Mouse (Mus musculus) MEL (cell line): ENCODE data around the gene Rab26. TPM values are rescaled to one million over a fixed set of nuclear protein-coding genes. Genes with fewer than 3 reads are reported as not detected.

Experiments
- DNase-seq: peaks from one replicate; pipeline ENCODE4 v3.0.0; 2011; ENCODE audit warnings: low read depth, low spot score
- H3K27ac ChIP-seq: 2 replicates; pipeline ENCODE4 v1.5.1; 2012; ENCODE audit warnings: low read depth, mild to moderate bottlenecking, control low read depth, low read length, moderate library complexity; ENCODE audit not compliant: control insufficient read depth
- H3K27me3 ChIP-seq, 2 experiments: fragments of 150-350 bp in 1 of 2; sonication (generic) in 1 of 2; 2 replicates each; pipeline ENCODE4 v1.6.1; 2012; ENCODE audit warnings: low read length in 2 of 2, mild to moderate bottlenecking in 2 of 2, improper control_type of control experiment in 1 of 2, moderate library complexity in 1 of 2; ENCODE audit not compliant: insufficient read depth in 2 of 2, control insufficient read depth in 1 of 2
- H3K36me3 ChIP-seq, 2 experiments: 2 replicates each; pipeline ENCODE4 v1.6.1; 2012 to 2014; ENCODE audit warnings: low read length in 2 of 2, improper control_type of control experiment in 1 of 2, inconsistent platforms in 1 of 2, mild to moderate bottlenecking in 1 of 2; ENCODE audit not compliant: insufficient read depth in 2 of 2, control insufficient read depth in 1 of 2
- H3K4me1 ChIP-seq, 2 experiments: fragments of 150-350 bp in 1 of 2; sonication (generic) in 1 of 2; 2 replicates each; pipeline ENCODE4 v1.6.1; 2012; ENCODE audit warnings: low read length in 2 of 2, improper control_type of control experiment in 1 of 2, mild to moderate bottlenecking in 1 of 2; ENCODE audit not compliant: insufficient read depth in 2 of 2, control insufficient read depth in 1 of 2
- H3K4me3 ChIP-seq, 2 experiments: fragments of 150-350 bp in 1 of 2; sonication (generic) in 1 of 2; 2 replicates each; pipeline ENCODE4 v1.5.1; 2012; ENCODE audit warnings: low read depth in 2 of 2, low read length in 2 of 2, mild to moderate bottlenecking in 2 of 2, moderate library complexity in 2 of 2, control low read depth in 1 of 2, improper control_type of control experiment in 1 of 2; ENCODE audit not compliant: control insufficient read depth in 1 of 2, insufficient read depth in 1 of 2
- H3K79me2 ChIP-seq: 2 replicates; pipeline ENCODE4 v1.6.1; 2012; ENCODE audit warnings: mild to moderate bottlenecking, low read length, moderate library complexity; ENCODE audit not compliant: control insufficient read depth, poor library complexity, insufficient read depth
- H3K9ac ChIP-seq: 2 replicates; pipeline ENCODE4 v1.6.1; 2012; ENCODE audit warnings: low read depth, mild to moderate bottlenecking, control low read depth, low read length, moderate library complexity; ENCODE audit not compliant: control insufficient read depth, poor library complexity, severe bottlenecking
- H3K9me3 ChIP-seq: fragments of 150-350 bp; sonication (generic); replicated peaks from 2 replicates; pipeline ENCODE4 v1.6.1; 2012; ENCODE audit warnings: mild to moderate bottlenecking, low read length, improper control_type of control experiment, moderate library complexity; ENCODE audit not compliant: insufficient read depth
- BHLHE40 ChIP-seq: IDR thresholded peaks from 2 replicates; pipeline ENCODE4 v1.6.1; 2012; ENCODE audit warnings: low read depth, mild to moderate bottlenecking, inconsistent platforms, low read length, improper control_type of control experiment, borderline replicate concordance
- CHD2 ChIP-seq: IDR thresholded peaks from 2 replicates; pipeline ENCODE4 v1.6.1; 2011; ENCODE audit warnings: low read length, improper control_type of control experiment
- E2F4 ChIP-seq: IDR thresholded peaks from 2 replicates; pipeline ENCODE4 v1.6.1; 2011; ENCODE audit warnings: low read depth, low read length, improper control_type of control experiment, borderline replicate concordance
- EP300 ChIP-seq, 2 experiments: IDR thresholded peaks; 2 replicates each; pipeline ENCODE4 v1.6.1; 2011; ENCODE audit warnings: improper control_type of control experiment in 2 of 2, low read length in 2 of 2, low read depth in 1 of 2, mild to moderate bottlenecking in 1 of 2
- GATA1 ChIP-seq: IDR thresholded peaks from 2 replicates; pipeline ENCODE4 v1.6.1; 2011; ENCODE audit warnings: low read depth, low read length, improper control_type of control experiment
- MAFK ChIP-seq: IDR thresholded peaks from 2 replicates; pipeline ENCODE4 v1.6.1; 2011; ENCODE audit warnings: low read depth, mild to moderate bottlenecking, low read length, improper control_type of control experiment, borderline replicate concordance
- MAX ChIP-seq: IDR thresholded peaks from 2 replicates; pipeline ENCODE4 v1.6.1; 2011; ENCODE audit warnings: low read length, improper control_type of control experiment
- MAZ ChIP-seq: IDR thresholded peaks from 2 replicates; pipeline ENCODE4 v1.6.1; 2012; ENCODE audit warnings: low read depth, mild to moderate bottlenecking, inconsistent platforms, low read length, improper control_type of control experiment
- POLR2AphosphoS2 ChIP-seq: IDR thresholded peaks from 2 replicates; pipeline ENCODE4 v1.6.1; 2011; ENCODE audit warnings: low read length, improper control_type of control experiment
- RAD21 ChIP-seq: IDR thresholded peaks from 2 replicates; pipeline ENCODE4 v1.6.1; 2011; ENCODE audit warnings: mild to moderate bottlenecking, low read depth, low read length, improper control_type of control experiment
- RCOR1 ChIP-seq: IDR thresholded peaks from 2 replicates; pipeline ENCODE4 v1.6.1; 2012; ENCODE audit warnings: low read depth, mild to moderate bottlenecking, inconsistent platforms, low read length, improper control_type of control experiment
- SIN3A ChIP-seq: IDR thresholded peaks from 2 replicates; pipeline ENCODE4 v1.6.1; 2012; ENCODE audit warnings: low read length, improper control_type of control experiment, inconsistent platforms
- UBTF ChIP-seq: IDR thresholded peaks from 2 replicates; pipeline ENCODE4 v1.6.1; 2012; ENCODE audit warnings: low read depth, mild to moderate bottlenecking, inconsistent platforms, low read length, improper control_type of control experiment, moderate library complexity, borderline replicate concordance; ENCODE audit not compliant: insufficient read depth
- USF2 ChIP-seq, 2 experiments: IDR thresholded peaks; 2 replicates each; pipeline ENCODE4 v1.6.1; 2011 to 2012; ENCODE audit warnings: improper control_type of control experiment in 2 of 2, low read length in 2 of 2, borderline replicate concordance in 1 of 2, inconsistent platforms in 1 of 2, low read depth in 1 of 2, mild to moderate bottlenecking in 1 of 2; ENCODE audit not compliant: insufficient read depth in 1 of 2
- ZNF384 ChIP-seq: IDR thresholded peaks from 2 replicates; pipeline ENCODE4 v1.6.1; 2012; ENCODE audit warnings: low read depth, mild to moderate bottlenecking, inconsistent platforms, low read length, improper control_type of control experiment
- polyA plus RNA-seq, 2 experiments: library from polyadenylated mRNA; stranded (reverse) in 1 of 2; unstranded in 1 of 2; fragments of >175 nt in 1 of 2; fragments of >200 nt in 1 of 2; gene quantifications; 2 replicates each; pipeline versions ENCODE4 v1.2.1 to v1.2.4; 2012; ENCODE audit warnings: low replicate concordance in 2 of 2, low read depth in 1 of 2; ENCODE audit not compliant: insufficient read length in 2 of 2, insufficient read depth in 1 of 2, missing spikeins in 1 of 2
- total RNA-seq: library from RNA; depleted of rRNA; stranded (reverse); fragments of 300-350 nt; gene quantifications from 2 replicates; pipeline ENCODE4 v1.2.3, GENCODE M21; 2012

The Rab26 gene
- total and polyA plus RNA-seq, 3 experiments: 0.89 to 1.1 TPM; not detected in 1

DNA sequence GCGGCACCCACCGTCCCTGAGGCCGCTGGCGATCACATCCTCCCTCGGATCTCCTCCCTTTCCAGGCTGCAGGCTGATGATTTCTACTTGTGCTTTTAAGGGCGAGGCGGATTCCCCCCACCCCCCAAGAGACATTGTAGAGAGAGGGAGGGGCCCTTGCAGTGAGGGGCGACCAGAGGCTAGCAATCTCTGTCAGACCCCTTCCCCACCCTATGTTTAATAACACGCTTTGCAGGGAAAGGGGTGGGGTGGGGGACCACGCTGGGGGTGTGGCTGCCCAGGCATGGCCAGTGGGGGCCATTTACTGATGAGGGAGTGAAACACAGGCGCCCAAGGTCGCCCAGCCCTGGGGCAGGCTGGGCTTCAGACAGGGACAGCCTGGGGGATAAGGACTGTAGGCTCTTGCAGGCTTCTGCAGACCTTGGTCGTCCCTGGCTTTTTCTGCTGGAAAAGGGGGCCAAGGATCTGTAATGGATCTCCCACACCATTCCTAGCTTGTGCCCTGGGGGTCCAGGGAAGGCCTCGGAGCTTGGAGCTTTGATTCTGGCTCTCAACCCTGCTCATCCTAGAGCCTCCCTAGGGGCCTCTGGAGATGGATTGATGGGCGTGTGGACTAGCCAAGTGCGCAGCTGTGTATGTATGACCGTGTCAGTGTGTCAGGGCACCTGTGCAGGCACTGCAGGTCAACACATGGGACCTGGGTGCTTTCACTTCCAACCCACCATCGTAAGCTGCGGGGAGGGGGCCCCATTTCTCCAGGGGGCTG is 44.6 kb downstream of the Rab26 start:
- DNase-seq: no peak
- Histone ChIP-seq H3K9ac (no peak overlapping the region), H3K27me3 (peaks cover 6 to 25% of the 10 kb centered on the region in 2 experiments), H3K79me2 (no peaks in the 10 kb centered on the region), H3K36me3 (no peaks in the 10 kb centered on the region), H3K4me1 (no peaks in the 10 kb centered on the region), H3K4me3 (no peak overlapping the region), H3K9me3 (no peaks in the 10 kb centered on the region), H3K27ac (no peak overlapping the region)
- TF ChIP-seq POLR2AphosphoS2 (no peak), GATA1 (no peak), MAFK (no peak)

- H3K4me3 ChIP-seq: no peak overlapping the region
- no peak for DNase-seq
- no peaks in the 10 kb centered on the region for H3K36me3 ChIP-seq
- H3K9me3 ChIP-seq: no peaks in the 10 kb centered on the region
- no peak for TF ChIP-seq ZNF384
- no peak for TF ChIP-seq UBTF
- TF ChIP-seq MAZ: no peak
- TF ChIP-seq SIN3A: no peak
- no peak overlapping the region for H3K27ac ChIP-seq
- H3K9ac ChIP-seq: no peak overlapping the region
- no peaks in the 10 kb centered on the region for H3K79me2 ChIP-seq
- H3K4me1 ChIP-seq: no peaks in the 10 kb centered on the region
- peaks cover 6 to 25% of the 10 kb centered on the region in 2 experiments for H3K27me3 ChIP-seq
Observed at GRCm38 (mm10) chr17:24488662-24489264, 45.2 kb downstream of the Rab26 start.

- H3K27ac ChIP-seq: no peak within 1 kb of the TSS
- TF ChIP-seq E2F4: no peak
- no peak for TF ChIP-seq USF2 (IDR thresholded peaks at IDR 0.05; ENCODE audit: borderline replicate concordance in 1 of 2, insufficient read depth in 1 of 2, low read depth in 1 of 2, low read length in 2 of 2)
- no peak for TF ChIP-seq CHD2
- no peak for TF ChIP-seq MAX
- TF ChIP-seq RCOR1: no peak
- no peak for TF ChIP-seq BHLHE40
- TF ChIP-seq EP300 (IDR thresholded peaks at IDR 0.05; ENCODE audit: low read depth in 1 of 2, low read length in 2 of 2): no peak
- no peak for TF ChIP-seq ZNF384
- TF ChIP-seq RAD21: no peak
- no peak for TF ChIP-seq GATA1
- no peaks in the 10 kb centered on the region for H3K9me3 ChIP-seq
- H3K9ac ChIP-seq: no peak within 1 kb of the TSS
- H3K4me3 ChIP-seq: no peak within 1 kb of the TSS
- no peaks in the 10 kb centered on the region for H3K36me3 ChIP-seq
- no peak for DNase-seq
- no peaks in the 10 kb centered on the region for H3K79me2 ChIP-seq
- H3K4me1 ChIP-seq: no peaks in the 10 kb centered on the region
- H3K27me3 ChIP-seq: peaks cover 6 to 25% of the 10 kb centered on the region in 2 experiments
Observed at GRCm38 (mm10) chr17:24488186-24488661, 45.8 kb downstream of the Rab26 start, which contains the start of gene Caskin1. Gene Caskin1 (plus strand): TSS chr17:24488601.
